Mouse (Mus musculus) MEL-GATA-1-ER (cell line): Measurements from ENCODE around the gene Unc13a.
A peak's percentile ranks its signal among the peaks of the same experiment; 100 is the strongest.

ENCODE experiments used
- DNase-seq: peaks from one replicate; pipeline ENCODE4 v3.0.0-alpha.2; 2012; ENCODE audit warnings: low read depth; ENCODE audit errors: extremely low read depth

The Unc13a gene

GRCm38 (mm10) chr8:71591471-71592373 lies 79.8 kb downstream of the Unc13a start, which contains the start of gene Pgls:
Gene Pgls, plus strand, starts transcription at chr8:71592176.
- DNase-seq, result peak; percentile 82

- no peak for DNase-seq
These were observed 80.5 kb downstream of the Unc13a start for GRCm38 (mm10) chr8:71591017-71591416.

GRCm38 (mm10) chr8:71588762-71589161 lies 82.8 kb downstream of the Unc13a start:
- DNase-seq, result no peak

- no peak for DNase-seq
These were observed 84.7 kb downstream of the Unc13a start for GRCm38 (mm10) chr8:71586891-71587290.

- DNase-seq, result no peak
These were observed 91.4 kb downstream of the Unc13a start for GRCm38 (mm10) chr8:71580201-71580600.

GRCm38 (mm10) chr8:71579476-71579875 lies 92.1 kb downstream of the Unc13a start:
- no peak for DNase-seq

GRCm38 (mm10) chr8:71579009-71579408 lies 92.5 kb downstream of the Unc13a start:
- DNase-seq, result no peak

GRCm38 (mm10) chr8:71577856-71578387 lies 93.6 kb downstream of the Unc13a start:
- DNase-seq, result no peak

GRCm38 (mm10) chr8:71575020-71575419 lies 96.5 kb downstream of the Unc13a start:
- no peak for DNase-seq

- no peak for DNase-seq
These were observed 97.1 kb downstream of the Unc13a start for GRCm38 (mm10) chr8:71574426-71574825.
